Mouse (Mus musculus) stomach, postnatal 0 days (tissue): ENCODE data around the gene Dnase1.

Experiments used
- CTCF ChIP-seq: IDR thresholded peaks from 2 replicates; pipeline ENCODE4 v1.5.1; 2016; ENCODE audit warnings: antibody characterized with exemption, low read depth, mild to moderate bottlenecking, moderate library complexity
- EP300 ChIP-seq: optimal IDR thresholded peaks from 2 replicates; pipeline ENCODE3; 2016; ENCODE audit warnings: antibody characterized with exemption

GRCm38 (mm10) chr16:3988410-3988809 is 48.3 kb upstream of the Dnase1 start:
- TF ChIP-seq CTCF: no peak
- TF ChIP-seq EP300: no peak
